Mouse (Mus musculus): ENCODE results near the gene Kcnk5. TPM values are rescaled to one million over a fixed set of nuclear protein-coding genes. Genes with fewer than 3 reads are reported as not detected.

The Kcnk5 gene
- total and polyA plus RNA-seq, 3 experiments = 9.3 to 10.9 TPM; not detected in 1

DNA sequence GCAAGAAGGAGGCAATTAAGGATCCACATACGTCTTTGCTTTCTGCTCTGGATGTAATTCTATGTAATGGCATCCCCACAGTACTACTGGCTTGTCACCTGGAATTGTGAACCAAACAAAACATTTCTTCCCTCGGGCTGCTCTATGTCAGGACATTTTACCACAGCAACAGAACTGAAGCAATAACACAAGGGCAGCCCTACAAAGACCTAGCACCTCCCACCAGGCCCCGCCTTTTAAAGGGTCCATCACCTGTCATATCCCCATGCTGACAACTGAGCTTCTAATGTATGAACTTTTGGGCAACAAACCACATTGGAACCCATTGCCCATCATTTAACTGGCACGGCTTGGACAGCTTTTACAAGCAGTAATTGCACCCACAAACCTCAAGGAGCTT, 21.7 kb upstream of the Kcnk5 start:
- TF ChIP-seq TAL1 (IDR thresholded peaks at IDR 0.05; ENCODE audit: low read length) (no peak), GATA1 (IDR thresholded peaks at IDR 0.05; ENCODE audit: low read depth, low read length) (no peak), ELF1 (IDR thresholded peaks at IDR 0.05; ENCODE audit: low read depth, low read length) (no peak)
- DNase-seq (ENCODE audit: low read depth, low spot score) = peak; percentile 50

DNA sequence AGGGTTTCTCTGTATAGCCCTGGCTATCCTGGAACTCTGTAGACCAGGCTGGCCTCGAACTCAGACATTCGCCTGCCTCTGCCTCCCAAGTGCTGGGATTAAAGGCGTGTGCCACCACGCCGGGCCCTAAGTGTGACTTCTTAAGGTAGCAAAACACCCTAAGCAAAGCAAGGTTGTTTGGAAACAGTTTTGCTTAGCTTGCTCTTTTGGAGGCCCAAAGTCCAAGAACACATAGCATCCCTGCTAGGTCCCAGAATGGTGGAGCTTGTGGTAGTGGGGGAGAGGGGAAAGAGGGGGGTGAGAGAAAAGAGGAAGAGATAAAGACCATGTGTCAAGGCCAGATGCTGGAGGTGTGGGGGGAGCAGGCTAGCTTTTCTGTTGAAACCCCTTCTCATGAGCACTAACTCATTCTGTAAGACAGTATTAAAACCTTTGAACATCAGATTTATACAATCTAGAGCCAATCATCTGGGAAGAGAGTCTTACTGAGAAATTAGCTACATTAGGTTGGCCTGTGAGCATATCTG, 21.1 kb upstream of the Kcnk5 start:
- no peak overlapping the region for H3K4me3 ChIP-seq (ENCODE audit: control insufficient read depth in 1 of 2, insufficient read depth in 1 of 2, low read depth in 2 of 2, low read length in 2 of 2)
- H3K79me2 ChIP-seq (ENCODE audit: control insufficient read depth, insufficient read depth, low read length, poor library complexity) = no peaks in the 10 kb centered on the region
- H3K4me1 ChIP-seq (ENCODE audit: control insufficient read depth in 1 of 2, insufficient read depth in 2 of 2, low read length in 2 of 2) = peaks cover 0 to 3% of the 10 kb centered on the region in 2 experiments; a peak in 1 of 4 replicates
- peaks cover 0 to 3% of the 10 kb centered on the region in 2 experiments; a peak in 1 of 4 replicates for H3K27me3 ChIP-seq (ENCODE audit: control insufficient read depth in 1 of 2, insufficient read depth in 2 of 2, low read length in 2 of 2)
- no peak for TF ChIP-seq MYC (IDR thresholded peaks at IDR 0.05; ENCODE audit: low read depth, low read length)
- TF ChIP-seq MXI1 (IDR thresholded peaks at IDR 0.05; ENCODE audit: low read depth, low read length) = no peak
- no peaks in the 10 kb centered on the region for H3K9me3 ChIP-seq (replicated peaks; ENCODE audit: insufficient read depth, low read length)
- no peak overlapping the region for H3K9ac ChIP-seq (ENCODE audit: control insufficient read depth, low read depth, low read length, poor library complexity, severe bottlenecking)
- DNase-seq (ENCODE audit: low read depth, low spot score) = peak; percentile 23
- no peak overlapping the region for H3K27ac ChIP-seq (ENCODE audit: control insufficient read depth, low read depth, low read length)
- peaks cover 0 to 4% of the 10 kb centered on the region in 2 experiments; a peak in 1 of 4 replicates for H3K36me3 ChIP-seq (ENCODE audit: control insufficient read depth in 1 of 2, insufficient read depth in 2 of 2, low read length in 2 of 2)

More for the DNA sequence above, 21.7 kb upstream of the Kcnk5 start:
- Histone ChIP-seq H3K9ac (ENCODE audit: control insufficient read depth, low read depth, low read length, poor library complexity, severe bottlenecking) (no peak overlapping the region), H3K27ac (ENCODE audit: control insufficient read depth, low read depth, low read length) (no peak overlapping the region), H3K36me3 (ENCODE audit: control insufficient read depth in 1 of 2, insufficient read depth in 2 of 2, low read length in 2 of 2) (peaks cover 0 to 4% of the 10 kb centered on the region in 2 experiments; a peak in 1 of 4 replicates), H3K4me1 (ENCODE audit: control insufficient read depth in 1 of 2, insufficient read depth in 2 of 2, low read length in 2 of 2) (peaks cover 0 to 3% of the 10 kb centered on the region in 2 experiments; a peak in 1 of 4 replicates), H3K79me2 (ENCODE audit: control insufficient read depth, insufficient read depth, low read length, poor library complexity) (no peaks in the 10 kb centered on the region), H3K4me3 (ENCODE audit: control insufficient read depth in 1 of 2, insufficient read depth in 1 of 2, low read depth in 2 of 2, low read length in 2 of 2) (no peak overlapping the region), H3K27me3 (ENCODE audit: control insufficient read depth in 1 of 2, insufficient read depth in 2 of 2, low read length in 2 of 2) (peaks cover 0 to 3% of the 10 kb centered on the region in 2 experiments; a peak in 1 of 4 replicates), H3K9me3 (replicated peaks; ENCODE audit: insufficient read depth, low read length) (no peaks in the 10 kb centered on the region)

DNA sequence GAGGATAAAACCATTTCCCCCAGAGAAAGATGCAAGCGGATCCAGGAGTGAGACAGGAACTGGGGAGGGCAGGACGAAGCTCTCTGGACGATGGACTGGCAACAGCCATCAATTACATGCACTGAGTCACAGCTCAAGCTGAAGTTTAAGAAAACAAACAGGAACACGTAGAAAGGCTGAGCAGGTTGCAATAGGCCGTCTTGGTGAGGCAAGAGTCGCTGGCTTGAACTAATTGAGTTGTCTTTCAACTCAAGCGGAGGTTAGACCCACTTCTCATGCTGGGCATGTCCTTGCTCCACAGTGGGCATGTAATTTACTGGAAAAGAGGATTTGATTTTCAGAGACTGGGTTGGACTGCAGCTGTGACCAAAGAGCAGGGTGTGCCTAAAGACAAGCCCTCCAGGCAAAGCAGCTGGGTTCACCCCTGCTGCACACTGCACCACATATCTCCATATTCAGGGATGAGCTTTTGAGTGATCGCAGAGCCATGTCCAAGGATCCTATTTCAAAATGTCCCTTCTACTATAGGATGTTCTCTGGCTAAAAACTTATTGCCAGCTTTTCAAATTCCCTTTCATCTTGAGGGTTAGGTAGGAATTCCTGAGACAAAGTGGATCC, 19.6 kb upstream of the Kcnk5 start:
- Histone ChIP-seq H3K27ac (ENCODE audit: control insufficient read depth, low read depth, low read length) (no peak overlapping the region), H3K36me3 (ENCODE audit: control insufficient read depth in 1 of 2, insufficient read depth in 2 of 2, low read length in 2 of 2) (peaks cover 0 to 4% of the 10 kb centered on the region in 2 experiments; a peak in 1 of 4 replicates), H3K4me1 (ENCODE audit: control insufficient read depth in 1 of 2, insufficient read depth in 2 of 2, low read length in 2 of 2) (peaks cover 0 to 3% of the 10 kb centered on the region in 2 experiments; a peak in 1 of 4 replicates), H3K79me2 (ENCODE audit: control insufficient read depth, insufficient read depth, low read length, poor library complexity) (no peaks in the 10 kb centered on the region), H3K4me3 (ENCODE audit: control insufficient read depth in 1 of 2, insufficient read depth in 1 of 2, low read depth in 2 of 2, low read length in 2 of 2) (no peak overlapping the region), H3K9me3 (replicated peaks; ENCODE audit: insufficient read depth, low read length) (no peaks in the 10 kb centered on the region), H3K27me3 (ENCODE audit: control insufficient read depth in 1 of 2, insufficient read depth in 2 of 2, low read length in 2 of 2) (peaks cover 0 to 3% of the 10 kb centered on the region in 2 experiments; a peak in 1 of 4 replicates), H3K9ac (ENCODE audit: control insufficient read depth, low read depth, low read length, poor library complexity, severe bottlenecking) (no peak overlapping the region)
- TF ChIP-seq TAL1 (IDR thresholded peaks at IDR 0.05; ENCODE audit: low read length) (no peak), CHD2 (IDR thresholded peaks at IDR 0.05; ENCODE audit: low read length) (no peak), MAFK (IDR thresholded peaks at IDR 0.05; ENCODE audit: borderline replicate concordance, low read depth, low read length) (no peak), ZC3H11A (IDR thresholded peaks at IDR 0.05; ENCODE audit: low read depth, low read length) (no peak), UBTF (IDR thresholded peaks at IDR 0.05; ENCODE audit: borderline replicate concordance, insufficient read depth, low read depth, low read length) (no peak), ETS1 (IDR thresholded peaks at IDR 0.05; ENCODE audit: low read depth, low read length) (no peak), MAX (IDR thresholded peaks at IDR 0.05; ENCODE audit: low read length) (no peak), GABPA (IDR thresholded peaks at IDR 0.05; ENCODE audit: low read depth, low read length) (no peak), MAZ (IDR thresholded peaks at IDR 0.05; ENCODE audit: low read depth, low read length) (no peak), KAT2A (conservative IDR thresholded peaks at IDR 0.05; ENCODE audit: low read depth, low read length) (no peak), BHLHE40 (IDR thresholded peaks at IDR 0.05; ENCODE audit: borderline replicate concordance, low read depth, low read length) (no peak), ZMIZ1 (IDR thresholded peaks at IDR 0.05; ENCODE audit: low read depth, low read length) (no peak), ZNF384 (IDR thresholded peaks at IDR 0.05; ENCODE audit: low read depth, low read length) (no peak), JUND (IDR thresholded peaks at IDR 0.05; ENCODE audit: low read depth, low read length) (no peak), NRF1 (IDR thresholded peaks at IDR 0.05; ENCODE audit: insufficient read depth, low read depth, low read length, poor library complexity, severe bottlenecking) (no peak)
- DNase-seq (ENCODE audit: low read depth, low spot score) = no peak

All from MEL (cell line).